Mouse (Mus musculus) lung, postnatal 0 days (tissue): Measurements from ENCODE around the gene Mical2.

Source experiments
- CTCF ChIP-seq: IDR thresholded peaks from 2 replicates; pipeline ENCODE4 v1.5.1; 2016; ENCODE audit warnings: antibody characterized with exemption, mild to moderate bottlenecking
- EP300 ChIP-seq: IDR thresholded peaks from 2 replicates; pipeline ENCODE4 v1.6.1; 2016; ENCODE audit warnings: antibody characterized with exemption, mild to moderate bottlenecking, control low read depth

DNA sequence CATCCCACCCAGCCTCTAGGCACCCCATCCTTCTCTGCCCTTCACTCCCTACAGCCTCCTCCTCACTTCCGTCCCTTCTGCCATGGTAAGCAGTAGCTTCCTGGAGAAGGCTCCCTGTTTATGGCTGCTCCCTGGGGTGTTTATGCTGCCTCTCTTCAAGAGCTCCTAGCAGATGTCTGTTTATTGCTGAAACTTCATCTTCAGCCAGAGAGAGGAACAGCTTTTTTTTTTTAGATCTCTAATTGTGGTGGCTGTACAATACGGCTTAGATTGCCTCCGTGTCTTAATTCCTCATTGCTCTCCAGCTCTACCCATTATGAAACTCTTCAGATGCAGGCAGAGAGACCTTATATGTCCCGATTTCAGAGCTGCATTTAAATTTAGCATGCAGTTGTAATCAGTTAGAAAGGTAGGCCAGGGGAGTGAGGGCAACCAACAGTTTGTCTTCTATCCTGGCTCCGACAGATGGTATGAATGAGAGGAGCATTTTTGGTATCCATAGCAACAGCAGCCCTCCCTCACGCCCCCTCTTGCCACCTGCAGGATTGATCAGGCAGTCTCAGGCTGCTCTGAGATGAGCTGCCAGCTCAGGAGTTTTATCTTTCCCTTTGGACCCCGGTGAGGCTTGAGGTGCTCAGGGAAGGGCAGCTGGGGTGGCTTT lies 7.8 kb downstream of the Mical2 start:
- no peak for TF ChIP-seq CTCF
- peak; percentile 48; the same call in 1 of the 2 replicates for TF ChIP-seq EP300
